Mouse (Mus musculus) Patski (cell line): ENCODE results near the gene Spata6. TPM values are rescaled to one million over a fixed set of nuclear protein-coding genes. Genes with fewer than 3 reads are reported as not detected.
A peak's percentile ranks its signal among the peaks of the same experiment; 100 is the strongest.

ENCODE experiments used
- ATAC-seq: fragments of 100-300 bp; one replicate; pipeline ENCODE4 v1.8.0; 2021
- CTCF ChIA-PET: fragments of 350-600 bp; sonication (Branson Sonifier 250); formaldehyde crosslinking; loops from one replicate; lab custom pipeline; 2022; ENCODE audit warnings: inconsistent platforms; lab: Charles Lee
- POLR2A ChIA-PET: fragments of 350-600 bp; sonication (Branson Sonifier 250); formaldehyde crosslinking; loops from one replicate; lab custom pipeline; 2022; ENCODE audit warnings: antibody characterized with exemption, inconsistent platforms; lab: Charles Lee
- DNase-seq: peaks from one replicate; pipeline ENCODE4 v3.0.0-alpha.2; 2011; ENCODE audit warnings: low read depth, low spot score
- H3K27me3 ChIP-seq: fragments of 371-371 bp; one replicate; pipeline ENCODE4 v1.5.1; 2021
- CTCF ChIP-seq: fragments of 100-300 bp; IDR thresholded peaks from one replicate; pipeline ENCODE4 v1.5.1; 2021
- in situ Hi-C: fragments of 300-500 bp; cut with MboI; formaldehyde crosslinking; loops from 3 replicates; pipeline ENCODE4 v1.11.1; 2018; ENCODE audit warnings: low pct_unique_long_range_greater_than_20kb, mixed read lengths
- polyA plus RNA-seq: library from polyadenylated mRNA; unstranded; gene quantifications from one replicate; pipeline ENCODE4 v1.2.3, GENCODE M21; 2021

The Spata6 gene
- polyA plus RNA-seq, 1 experiment from 2014 or later, result 37.8 TPM

DNA sequence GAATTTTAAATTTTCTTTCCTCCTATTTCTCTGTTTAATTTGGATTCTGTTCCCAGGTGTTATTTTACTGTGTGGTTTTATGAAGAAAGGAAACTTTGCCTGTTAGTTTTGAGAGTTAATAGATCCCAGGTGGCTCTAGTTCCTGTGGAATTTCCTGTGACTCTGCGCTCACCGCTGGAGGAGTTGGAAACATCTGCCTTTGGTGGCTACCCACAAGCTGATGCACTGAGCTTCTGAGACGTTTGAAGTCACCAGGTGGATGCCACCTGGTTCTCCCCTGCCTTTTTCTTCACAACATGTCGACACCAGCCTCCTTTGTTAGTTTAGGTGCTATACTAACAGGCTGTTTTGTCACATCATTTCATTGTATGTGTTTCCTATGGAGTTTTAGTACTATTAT, 97.7 kb downstream of the Spata6 start:
- in situ Hi-C loops, result no loop called here

DNA sequence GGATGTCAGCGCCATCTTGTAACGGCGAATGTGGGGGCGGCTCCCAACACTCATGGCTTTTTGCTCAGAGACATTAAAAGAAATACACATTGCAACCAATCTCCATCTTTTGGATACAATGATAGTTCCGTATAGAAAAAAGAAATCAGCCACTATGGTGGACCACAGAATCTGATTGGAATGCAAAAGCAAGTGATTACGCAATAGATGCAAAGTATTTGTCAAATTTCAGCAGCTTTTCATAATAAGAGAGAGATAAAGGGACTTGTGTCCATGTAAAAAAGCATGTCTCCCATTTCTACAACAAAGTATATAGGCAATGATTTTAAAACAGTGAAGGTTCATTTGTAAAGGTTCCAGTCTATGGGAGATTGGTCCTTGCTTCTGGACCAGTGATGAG, 119.1 kb downstream of the Spata6 start:
- ATAC-seq, result no peak
- DNase-seq, result no peak
- no peaks in the 10 kb centered on the region for H3K27me3 ChIP-seq
- ChIA-PET CTCF (no interaction called here), POLR2A (no interaction called here)
- in situ Hi-C loops, result no loop called here
- TF ChIP-seq CTCF, result no peak

More for the DNA sequence above, 97.7 kb downstream of the Spata6 start:
- H3K27me3 ChIP-seq, result no peaks in the 10 kb centered on the region
- ChIA-PET CTCF (no interaction called here), POLR2A (no interaction called here)
- ATAC-seq (no peak), DNase-seq (no peak)
- TF ChIP-seq CTCF, result no peak

DNA sequence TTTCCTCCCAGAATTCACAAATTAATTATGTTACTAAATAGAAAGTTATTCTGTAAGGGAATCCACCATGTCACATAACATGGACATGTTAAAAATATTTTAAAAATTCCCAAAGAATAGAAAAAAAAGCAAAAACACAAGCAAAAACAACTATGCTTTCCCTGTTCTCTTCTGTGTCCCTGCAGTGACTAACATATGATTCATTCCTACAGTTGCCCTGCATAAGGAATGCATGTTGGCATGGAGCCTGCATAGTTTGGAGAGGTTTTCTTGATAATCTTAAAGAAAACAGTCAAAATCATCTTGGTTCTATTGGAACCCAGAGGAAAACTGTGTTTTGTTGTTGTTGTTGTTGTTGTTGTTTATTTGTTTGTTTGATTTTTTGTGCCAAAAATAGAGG, 132.8 kb downstream of the Spata6 start:
- ATAC-seq, result peak; percentile 78
- no peaks in the 10 kb centered on the region for H3K27me3 ChIP-seq
- POLR2A ChIA-PET, result no interaction called here
- DNase-seq, result no peak
- in situ Hi-C loops, result no loop called here
- TF ChIP-seq CTCF, result no peak
- CTCF ChIA-PET, result interaction anchor here (2.9 kb wide), 1 partner anchor 17 kb away, joined by 8 read pairs; no protein-coding TSS in a partner anchor

DNA sequence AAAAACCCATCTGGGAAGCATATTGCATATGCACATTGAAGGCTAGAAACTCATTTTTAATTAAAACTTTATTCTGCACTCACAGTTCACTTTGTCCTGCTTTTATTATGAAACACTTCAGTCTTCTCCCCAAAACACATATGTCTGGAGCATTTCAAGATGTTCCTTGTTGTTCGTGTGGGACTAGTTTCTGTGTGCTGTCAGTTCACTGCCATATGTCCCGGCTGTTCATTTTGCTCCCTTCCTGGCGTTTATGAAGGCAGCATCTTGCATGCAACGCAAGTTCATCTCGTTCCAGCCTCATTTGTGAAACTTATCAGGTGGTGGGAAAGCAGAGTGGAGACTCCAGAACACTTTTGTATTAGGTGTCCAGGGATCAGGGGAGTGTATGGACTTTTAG, 146.9 kb downstream of the Spata6 start:
- ChIA-PET CTCF (interaction anchor here (0.9 kb wide), 1 partner anchor 19 kb away, joined by 3 read pairs; no protein-coding TSS in a partner anchor), POLR2A (no interaction called here)
- no peak for TF ChIP-seq CTCF
- in situ Hi-C loops, result no loop called here
- no peak for DNase-seq
- peaks cover 4% of the 10 kb centered on the region for H3K27me3 ChIP-seq
- ATAC-seq, result no peak

DNA sequence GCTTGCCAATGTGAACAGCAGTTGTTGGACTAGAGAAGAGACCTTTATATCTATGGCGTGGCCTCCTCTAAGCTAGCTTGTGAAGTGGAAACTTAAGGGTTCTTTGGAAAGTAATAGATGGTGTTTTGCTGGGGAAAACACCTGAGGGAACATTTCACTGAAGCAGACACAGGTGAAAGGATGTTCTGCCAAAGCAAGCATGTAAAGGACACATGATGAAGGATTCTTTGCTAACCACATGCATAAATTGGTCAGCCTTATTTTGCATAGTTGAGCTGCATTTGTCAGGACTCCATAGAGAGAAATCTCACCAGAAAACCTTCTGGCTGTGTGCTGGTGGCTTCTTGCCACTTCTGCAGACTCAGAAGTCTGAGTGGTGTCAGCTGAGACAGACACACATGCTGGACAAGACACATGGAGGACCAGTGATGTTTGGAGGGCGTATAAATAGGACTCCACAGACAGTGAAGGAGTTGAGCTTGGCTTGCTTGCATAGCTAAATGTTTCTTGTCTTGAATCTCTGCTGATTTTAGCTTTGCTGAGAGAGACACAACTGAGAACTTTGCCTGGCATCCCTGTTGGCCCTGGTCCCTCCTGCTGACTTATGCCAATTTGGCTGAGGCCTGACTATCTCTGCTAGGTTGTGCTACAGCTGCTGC, 148.1 kb downstream of the Spata6 start:
- in situ Hi-C loops, result no loop called here
- POLR2A ChIA-PET, result no interaction called here

More for the DNA sequence above, 148.1 kb downstream of the Spata6 start:
- DNase-seq (no peak), ATAC-seq (no peak)
- CTCF ChIA-PET, result interaction anchor here (0.9 kb wide), 1 partner anchor 20 kb away, joined by 3 read pairs; no protein-coding TSS in a partner anchor
- no peak for TF ChIP-seq CTCF
- peaks cover 4% of the 10 kb centered on the region for H3K27me3 ChIP-seq

Other genes with a start within 250 kb of the Spata6 start
- gene Slc5a9, start 182.9 kb downstream of the Spata6 start, polyA plus RNA-seq, result not detected
- not detected for gene Skint8, start 199.4 kb downstream of the Spata6 start, polyA plus RNA-seq